Mouse (Mus musculus) ES-Bruce4 (cell line): Measurements from ENCODE around the gene Mbnl1.

Experiments used
- CTCF ChIP-seq: IDR thresholded peaks from one replicate; pipeline ENCODE4 v1.8.1; 2011; ENCODE audit warnings: low read depth, low read length
- EP300 ChIP-seq: IDR thresholded peaks from 2 replicates; pipeline ENCODE4 v1.6.1; 2011; ENCODE audit warnings: low read depth, low read length; ENCODE audit not compliant: insufficient read depth
- POLR2A ChIP-seq: IDR thresholded peaks from one replicate; pipeline ENCODE4 v1.8.1; 2011; ENCODE audit warnings: low read length; ENCODE audit not compliant: insufficient read depth

- no peak for TF ChIP-seq POLR2A
- no peak for TF ChIP-seq CTCF
- no peak for TF ChIP-seq EP300
Observed at GRCm38 (mm10) chr3:60631183-60631582, 158.6 kb downstream of the Mbnl1 start.
